ENCODE assay signal across 19 mouse cellular contexts in genomic region chr5:150959861-150960260, GRCm38 (mm10). TPM values are rescaled to one million over a fixed set of nuclear protein-coding genes. Genes with fewer than 3 reads are reported as not detected.
"Had no signal": no experiment of that assay in that cellular context is flagged by ENCODE, and none has a peak within 500 bp of the region (broad histone marks: within the 10 kb centered on the region; RNA-seq: fewer than 3 reads in every experiment).

No protein-coding gene starts in this region.

- H3K27ac ChIP-seq: midbrain, embryonic 10.5 days; midbrain, embryonic 12.5 days; neural tube, embryonic 13.5 days; neural tube, embryonic 15.5 days had no signal

- DNase-seq: lung, embryonic 14.5 days; lung, postnatal 10 days; lung, postnatal 4 days; midbrain, embryonic 14.5 days; retina, postnatal 1 day; right cerebral cortex, adult 18-20 months; right cerebral cortex, postnatal 25 days; right cerebral cortex, postnatal 4 days; spleen, adult 18-20 months; thymus, adult 18-20 months; thymus, postnatal 14 days; thymus, postnatal 36 days had no signal

- H3K4me3 ChIP-seq: midbrain, embryonic 10.5 days; midbrain, embryonic 12.5 days; myocyte; neural tube, embryonic 13.5 days; neural tube, embryonic 15.5 days had no signal

- H3K36me3 ChIP-seq: midbrain, embryonic 10.5 days; midbrain, embryonic 12.5 days; neural tube, embryonic 13.5 days; neural tube, embryonic 15.5 days had no signal

- H3K4me1 ChIP-seq: midbrain, embryonic 10.5 days; midbrain, embryonic 12.5 days; neural tube, embryonic 13.5 days; neural tube, embryonic 15.5 days had no signal

- H3K9ac ChIP-seq: lung, embryonic 14.5 days; midbrain, embryonic 12.5 days; neural tube, embryonic 13.5 days; neural tube, embryonic 15.5 days had no signal

- H3K27me3 ChIP-seq: midbrain, embryonic 12.5 days; neural tube, embryonic 15.5 days had no signal

RNA-seq across cellular contexts. Expression of gene Kl, which starts 7.5 kb away (rescaled TPM):
- total RNA-seq: megakaryocyte, adult 5-6 weeks; megakaryocyte-erythroid progenitor cell, adult 5-6 weeks had no signal
- polyA plus RNA-seq: myocyte had no signal
